Mouse (Mus musculus) adrenal gland, adult 2 months (tissue): ENCODE results near the gene Numb. TPM values are rescaled to one million over a fixed set of nuclear protein-coding genes. Genes with fewer than 3 reads are reported as not detected.
"Not testable (repeated sequence)": the region's sequence is repeated elsewhere in the genome, so short reads cannot be mapped to it uniquely, and the experiment has no call there.

Experiments used
- DNase-seq: peaks from one replicate; pipeline ENCODE4 v3.0.0; 2021
- polyA plus RNA-seq: library from polyadenylated mRNA; depleted of rRNA; stranded (reverse); fragments of >200 nt; gene quantifications from 2 replicates; pipeline ENCODE4 v1.2.3, GENCODE M21; 2012
- total RNA-seq, 2 experiments: library from RNA; stranded (reverse); gene quantifications; 2 replicates each; pipeline ENCODE4 v1.2.3; 2021

The Numb gene
- total and polyA plus RNA-seq, 3 experiments: 49.9 to 68.9 (median 53.8) TPM

- no peak for DNase-seq
Measured at GRCm38 (mm10) chr12:83922724-83923485, 1.2 kb upstream of the Numb start.

- DNase-seq: no peak
Measured at GRCm38 (mm10) chr12:83920721-83921441, 853 bp downstream of the Numb start.

- peak; percentile 27 for DNase-seq
Measured at GRCm38 (mm10) chr12:83916884-83917283, 4.8 kb downstream of the Numb start.

GRCm38 (mm10) chr12:83914797-83915196 is 6.9 kb downstream of the Numb start:
- no peak for DNase-seq

GRCm38 (mm10) chr12:83914202-83914740 is 7.5 kb downstream of the Numb start:
- DNase-seq: no peak

- no peak for DNase-seq
Measured at GRCm38 (mm10) chr12:83910451-83910850, 11.3 kb downstream of the Numb start.

GRCm38 (mm10) chr12:83892926-83893325 is 28.8 kb downstream of the Numb start:
- DNase-seq: no peak

- no peak for DNase-seq
Measured at GRCm38 (mm10) chr12:83891278-83891677, 30.5 kb downstream of the Numb start.

- no peak for DNase-seq
Measured at GRCm38 (mm10) chr12:83889128-83889527, 32.6 kb downstream of the Numb start.

GRCm38 (mm10) chr12:83885516-83886285 is 36.0 kb downstream of the Numb start:
- DNase-seq: peak; percentile 64

- DNase-seq: not testable (repeated sequence)
Measured at GRCm38 (mm10) chr12:83885065-83885464, 36.7 kb downstream of the Numb start.

GRCm38 (mm10) chr12:83882503-83882902 is 39.2 kb downstream of the Numb start:
- no peak for DNase-seq

GRCm38 (mm10) chr12:83882088-83882487 is 39.6 kb downstream of the Numb start:
- DNase-seq: no peak

- DNase-seq: no peak
Measured at GRCm38 (mm10) chr12:83880913-83881312, 40.8 kb downstream of the Numb start.

GRCm38 (mm10) chr12:83875097-83875496 is 46.6 kb downstream of the Numb start:
- DNase-seq: no peak

GRCm38 (mm10) chr12:83874597-83874996 is 47.1 kb downstream of the Numb start:
- no peak for DNase-seq

GRCm38 (mm10) chr12:83864501-83864900 is 57.2 kb downstream of the Numb start:
- DNase-seq: no peak

GRCm38 (mm10) chr12:83861880-83862279 is 59.9 kb downstream of the Numb start:
- DNase-seq: no peak

- no peak for DNase-seq
Measured at GRCm38 (mm10) chr12:83860688-83861087, 61.0 kb downstream of the Numb start.

GRCm38 (mm10) chr12:83858052-83858451 is 63.7 kb downstream of the Numb start:
- no peak for DNase-seq

- no peak for DNase-seq
Measured at GRCm38 (mm10) chr12:83855211-83855610, 66.5 kb downstream of the Numb start.

GRCm38 (mm10) chr12:83854281-83854680 is 67.5 kb downstream of the Numb start:
- DNase-seq: no peak
